ENCODE assay signal across 29 mouse cellular contexts in genomic region chr10:13283441-13283840, GRCm38 (mm10).
DNase-seq lines count a peak whose midpoint lies in the region; ATAC-seq and TF ChIP-seq lines count a peak whose summit lies in the region.
"Had no signal": no experiment of that assay in that cellular context is flagged by ENCODE, and none has a peak within 500 bp of the region (broad histone marks: within the 10 kb centered on the region; RNA-seq: fewer than 3 reads in every experiment).

No protein-coding gene starts in this region.

- peaks cover 2% of the 10 kb centered on the region; the same call in 1 of the 2 replicates for H3K79me2 ChIP-seq in heart, adult 2 months (replicated peaks; ENCODE audit: control insufficient read depth, insufficient read depth, low read length)

- intact Hi-C loops in heart, adult 2 months (cut with DNase I): no loop called here
- intact Hi-C loops in heart, postnatal 25 days (cut with DNase I): no loop called here

- peak overlapping the region; percentile 2; the same call in 1 of the 2 replicates for H3K27ac ChIP-seq in heart, adult 2 months
- H3K27ac ChIP-seq in heart, embryonic 14.5 days (replicated peaks in 1 of 2; ENCODE audit: control insufficient read depth in 1 of 2, insufficient read depth in 1 of 2, low read depth in 2 of 2, low read length in 2 of 2): peak overlapping the region; percentile 73 to 84
- H3K27ac ChIP-seq in heart, postnatal 0 days (ENCODE audit: low read depth): peak overlapping the region; percentile 78
- H3K27ac ChIP-seq: embryonic facial prominence, embryonic 12.5 days; forebrain, embryonic 10.5 days; forebrain, embryonic 15.5 days; hindbrain, embryonic 12.5 days; hindbrain, postnatal 0 days; intestine, embryonic 15.5 days; layer of hippocampus, adult 2 months; lung, embryonic 15.5 days; midbrain, embryonic 10.5 days; midbrain, embryonic 15.5 days; neural tube, embryonic 15.5 days had no signal

- no peak for ATAC-seq in heart, embryonic 14.5 days (ENCODE audit: insufficient number of reproducible peaks, insufficient read depth, low FRiP score, low read depth)
- ATAC-seq in heart, postnatal 0 days (ENCODE audit: insufficient read depth, low read depth): 0 out of 2 replicates have a peak, but pooled peaks have one; percentile 25
- ATAC-seq: CD4-positive, CD25-positive, alpha-beta regulatory T cell, adult 4 months; forebrain, embryonic 15.5 days; hindbrain, postnatal 0 days; intestine, embryonic 15.5 days; midbrain, embryonic 15.5 days had no signal

- H3K27me3 ChIP-seq in heart, adult 2 months (ENCODE audit: control insufficient read depth, insufficient read depth, low read length): no peaks in the 10 kb centered on the region
- no peaks in the 10 kb centered on the region for H3K27me3 ChIP-seq in heart, embryonic 14.5 days (ENCODE audit: control insufficient read depth, insufficient read depth, low read length)
- H3K27me3 ChIP-seq in heart, postnatal 0 days (ENCODE audit: control insufficient read depth, insufficient read depth, low read length): no peaks in the 10 kb centered on the region
- H3K27me3 ChIP-seq: embryonic facial prominence, embryonic 12.5 days; forebrain, embryonic 15.5 days; hindbrain, embryonic 12.5 days; intestine, embryonic 15.5 days; lung, embryonic 15.5 days; midbrain, embryonic 15.5 days; neural tube, embryonic 15.5 days had no signal

- H3K9me3 ChIP-seq in heart, embryonic 14.5 days (ENCODE audit: control insufficient read depth, low read length): no peaks in the 10 kb centered on the region
- H3K9me3 ChIP-seq in heart, postnatal 0 days (replicated peaks; ENCODE audit: control insufficient read depth, low read length): no peaks in the 10 kb centered on the region
- H3K9me3 ChIP-seq: embryonic facial prominence, embryonic 12.5 days; forebrain, embryonic 10.5 days; forebrain, embryonic 15.5 days; hindbrain, embryonic 12.5 days; intestine, embryonic 15.5 days; lung, embryonic 15.5 days; midbrain, embryonic 10.5 days; midbrain, embryonic 15.5 days; neural tube, embryonic 15.5 days had no signal

- no peak overlapping the region for H3K4me3 ChIP-seq in heart, adult 2 months
- H3K4me3 ChIP-seq in heart, embryonic 14.5 days (ENCODE audit: control insufficient read depth in 1 of 2, insufficient read depth in 1 of 2, low read depth in 1 of 2, low read length in 2 of 2): no peak overlapping the region
- no peak overlapping the region for H3K4me3 ChIP-seq in heart, postnatal 0 days (ENCODE audit: low read depth, low read length)
- H3K4me3 ChIP-seq: embryonic facial prominence, embryonic 12.5 days; forebrain, embryonic 10.5 days; forebrain, embryonic 15.5 days; hindbrain, embryonic 12.5 days; intestine, embryonic 15.5 days; layer of hippocampus, adult 2 months; lung, embryonic 15.5 days; midbrain, embryonic 10.5 days; midbrain, embryonic 15.5 days; neural tube, embryonic 15.5 days had no signal

- TF ChIP-seq POLR2A in heart, adult 2 months (IDR thresholded peaks at IDR 0.05; ENCODE audit: insufficient read depth, low read depth, low read length): no peak

- TF ChIP-seq EP300 in heart, adult 2 months (IDR thresholded peaks at IDR 0.05; ENCODE audit: insufficient read depth, low read depth, low read length): no peak
- TF ChIP-seq EP300 in heart, postnatal 0 days (IDR thresholded peaks at IDR 0.05; ENCODE audit: low read depth): no peak

- no peak for TF ChIP-seq CTCF in heart, adult 2 months (IDR thresholded peaks at IDR 0.05)
- no peak for TF ChIP-seq CTCF in heart, postnatal 0 days (IDR thresholded peaks at IDR 0.05; ENCODE audit: low read depth)

- no peak for DNase-seq in heart, adult 2 months
- DNase-seq in heart, adult 9 months (ENCODE audit: low spot score in 2 of 2): no peak
- DNase-seq in heart, postnatal 25 days (ENCODE audit: low spot score): no peak
- DNase-seq in heart, postnatal 0 days (ENCODE audit: low spot score): peak; percentile 41
- no peak for DNase-seq in spleen, postnatal 14 days (ENCODE audit: low spot score in 2 of 2)
- DNase-seq in cerebellum, adult 11-12 months: no peak
- DNase-seq: adrenal gland, adult 2 months; adrenal gland, postnatal 36 days; cerebellum, adult 8-10 months; cerebellum, postnatal 25 days; gastrocnemius, postnatal 10 days; kidney, adult 2 months; kidney, postnatal 36 days; retina, postnatal 1 day; right cerebral cortex, postnatal 25 days; thymus, postnatal 14 days had no signal

- no peaks in the 10 kb centered on the region; the same call in 1 of the 2 replicates for H3K4me1 ChIP-seq in heart, adult 2 months (ENCODE audit: control insufficient read depth, insufficient read depth, low read length)
- H3K4me1 ChIP-seq in heart, embryonic 14.5 days (ENCODE audit: control insufficient read depth in 2 of 2, insufficient read depth in 2 of 2, low read length in 2 of 2): peaks cover 9 to 28% of the 10 kb centered on the region in 2 experiments
- H3K4me1 ChIP-seq in heart, postnatal 0 days (ENCODE audit: control insufficient read depth, insufficient read depth): peaks cover 20% of the 10 kb centered on the region
- H3K4me1 ChIP-seq: embryonic facial prominence, embryonic 12.5 days; forebrain, embryonic 15.5 days; hindbrain, embryonic 12.5 days; intestine, embryonic 15.5 days; lung, embryonic 15.5 days; midbrain, embryonic 10.5 days; midbrain, embryonic 15.5 days; neural tube, embryonic 15.5 days had no signal

- WGBS in heart, adult 2 months: 37% methylated on average over 4 of the region's 4 CpGs
- 8% methylated on average over 4 of the region's 4 CpGs for WGBS in heart, embryonic 14.5 days
- WGBS in heart, postnatal 0 days: 22% methylated on average over 4 of the region's 4 CpGs

- peaks cover 7% of the 10 kb centered on the region for H3K36me3 ChIP-seq in heart, adult 2 months (ENCODE audit: control insufficient read depth, insufficient read depth, low read length)
- H3K36me3 ChIP-seq in heart, embryonic 14.5 days (ENCODE audit: control insufficient read depth, insufficient read depth, low read length): peaks cover 49% of the 10 kb centered on the region
- peaks cover 39% of the 10 kb centered on the region for H3K36me3 ChIP-seq in heart, postnatal 0 days (replicated peaks; ENCODE audit: control insufficient read depth, insufficient read depth, low read length)
- H3K36me3 ChIP-seq: embryonic facial prominence, embryonic 12.5 days; forebrain, embryonic 15.5 days; hindbrain, embryonic 12.5 days; intestine, embryonic 15.5 days; lung, embryonic 15.5 days; midbrain, embryonic 10.5 days; midbrain, embryonic 15.5 days; neural tube, embryonic 15.5 days had no signal

- no peak overlapping the region for H3K9ac ChIP-seq in heart, adult 2 months (ENCODE audit: low read depth, low read length)
- H3K9ac ChIP-seq in heart, embryonic 14.5 days (ENCODE audit: low read length): no peak overlapping the region
- H3K9ac ChIP-seq in heart, postnatal 0 days (replicated peaks; ENCODE audit: low read depth, low read length): no peak overlapping the region
- H3K9ac ChIP-seq: embryonic facial prominence, embryonic 12.5 days; forebrain, embryonic 15.5 days; hindbrain, embryonic 12.5 days; intestine, embryonic 15.5 days; lung, embryonic 15.5 days; midbrain, embryonic 15.5 days; neural tube, embryonic 15.5 days had no signal

- H3K4me2 ChIP-seq in heart, embryonic 14.5 days (ENCODE audit: low read length): peak overlapping the region; percentile 41
- H3K4me2 ChIP-seq in heart, postnatal 0 days (ENCODE audit: low read depth, low read length): no peak overlapping the region
- H3K4me2 ChIP-seq: embryonic facial prominence, embryonic 12.5 days; forebrain, embryonic 15.5 days; hindbrain, embryonic 12.5 days; intestine, embryonic 15.5 days; lung, embryonic 15.5 days; midbrain, embryonic 15.5 days; neural tube, embryonic 15.5 days had no signal

Comparison
In these comparisons a context has a peak if more than half of its experiments do, and no peak if none do; other contexts are left out.
1. H3K27ac ChIP-seq: peak in every context shown above with its lines; median percentile 78 in heart, embryonic 14.5 days; 78 in heart, postnatal 0 days; 2 in heart, adult 2 months.